Comparison of ENCODE assay signal across 8 mouse cellular contexts in genomic region chr3:148986296-148986893, GRCm38 (mm10). TPM values are rescaled to one million over a fixed set of nuclear protein-coding genes. Genes with fewer than 3 reads are reported as not detected.
A peak's percentile ranks its signal among the peaks of the same experiment; 100 is the strongest.
DNase-seq lines count a peak whose midpoint lies in the region; ATAC-seq and TF ChIP-seq lines count a peak whose summit lies in the region.

No protein-coding gene starts in this region.

- 41% methylated on average over 17 of the region's 17 CpGs for WGBS in heart, adult 2 months
- WGBS in hindbrain, embryonic 15.5 days, result 3% methylated on average over 17 of the region's 17 CpGs
- WGBS in midbrain, embryonic 11.5 days, result under 1% methylated on average over 17 of the region's 17 CpGs

- H3K4me1 ChIP-seq in heart, adult 2 months (ENCODE audit: control insufficient read depth, insufficient read depth, low read length), result peaks cover 9% of the 10 kb centered on the region
- peaks cover 3% of the 10 kb centered on the region; the same call in 1 of the 2 replicates for H3K4me1 ChIP-seq in cortical plate, adult 2 months (ENCODE audit: control insufficient read depth, insufficient read depth, low read length)
- peaks cover 29% of the 10 kb centered on the region for H3K4me1 ChIP-seq in hindbrain, embryonic 15.5 days (replicated peaks)
- peaks cover 28% of the 10 kb centered on the region for H3K4me1 ChIP-seq in midbrain, embryonic 11.5 days (ENCODE audit: control insufficient read depth, insufficient read depth, low read length)

- H3K4me2 ChIP-seq in hindbrain, embryonic 15.5 days, result peak overlapping the region; percentile 92
- H3K4me2 ChIP-seq in midbrain, embryonic 11.5 days, result peak overlapping the region; percentile 69

- H3K9me3 ChIP-seq in hindbrain, embryonic 15.5 days, result no peaks in the 10 kb centered on the region
- no peaks in the 10 kb centered on the region for H3K9me3 ChIP-seq in midbrain, embryonic 11.5 days (ENCODE audit: control insufficient read depth, low read length)

- no peak for TF ChIP-seq POLR2A in heart, adult 2 months (IDR thresholded peaks at IDR 0.05; ENCODE audit: insufficient read depth, low read depth, low read length)
- no peak for TF ChIP-seq POLR2A in cortical plate, adult 2 months (IDR thresholded peaks at IDR 0.05; ENCODE audit: extremely low read depth, insufficient read depth, low read length)

- H3K27ac ChIP-seq in heart, adult 2 months, result peak overlapping the region; percentile 58
- H3K27ac ChIP-seq in cortical plate, adult 2 months (ENCODE audit: insufficient read depth, low read length), result no peak overlapping the region
- peak overlapping the region; percentile 98 for H3K27ac ChIP-seq in hindbrain, embryonic 15.5 days (replicated peaks)
- peak overlapping the region; percentile 99 for H3K27ac ChIP-seq in midbrain, embryonic 11.5 days (ENCODE audit: low read depth, low read length)

- no peak for DNase-seq in heart, adult 2 months
- DNase-seq in heart, postnatal 25 days (ENCODE audit: low spot score), result no peak
- peak; percentile 94 for DNase-seq in midbrain, embryonic 11.5 days (ENCODE audit: low spot score, missing footprints)
- no peak for DNase-seq in right cerebral cortex, adult 18-20 months
- no peak for DNase-seq in right cerebral cortex, adult 2 months (ENCODE audit: low spot score in 2 of 2)
- DNase-seq in adipocyte (ENCODE audit: low spot score), result no peak

- peaks cover 16% of the 10 kb centered on the region for H3K36me3 ChIP-seq in heart, adult 2 months (ENCODE audit: control insufficient read depth, insufficient read depth, low read length)
- no peaks in the 10 kb centered on the region for H3K36me3 ChIP-seq in hindbrain, embryonic 15.5 days
- H3K36me3 ChIP-seq in midbrain, embryonic 11.5 days (ENCODE audit: control insufficient read depth, insufficient read depth, low read length), result no peaks in the 10 kb centered on the region

- H3K9ac ChIP-seq in heart, adult 2 months (ENCODE audit: low read depth, low read length), result peak overlapping the region; percentile 84
- H3K9ac ChIP-seq in hindbrain, embryonic 15.5 days, result peak overlapping the region; percentile 91
- peak overlapping the region; percentile 95 for H3K9ac ChIP-seq in midbrain, embryonic 11.5 days (ENCODE audit: low read length)

- H3K4me3 ChIP-seq in heart, adult 2 months, result peak overlapping the region; percentile 96
- H3K4me3 ChIP-seq in cortical plate, adult 2 months (ENCODE audit: insufficient read depth, low read length), result peak overlapping the region; percentile 84
- peak overlapping the region; percentile 73 for H3K4me3 ChIP-seq in hindbrain, embryonic 15.5 days
- peak overlapping the region; percentile 98 for H3K4me3 ChIP-seq in midbrain, embryonic 11.5 days (ENCODE audit: low read depth, low read length)

- TF ChIP-seq EP300 in heart, adult 2 months (IDR thresholded peaks at IDR 0.05; ENCODE audit: insufficient read depth, low read depth, low read length), result no peak

- H3K27me3 ChIP-seq in heart, adult 2 months (ENCODE audit: control insufficient read depth, insufficient read depth, low read length), result no peaks in the 10 kb centered on the region
- H3K27me3 ChIP-seq in hindbrain, embryonic 15.5 days, result no peaks in the 10 kb centered on the region
- no peaks in the 10 kb centered on the region for H3K27me3 ChIP-seq in midbrain, embryonic 11.5 days (ENCODE audit: control insufficient read depth, insufficient read depth, low read length)

- no peak for TF ChIP-seq CTCF in heart, adult 2 months (IDR thresholded peaks at IDR 0.05)
- TF ChIP-seq CTCF in cortical plate, adult 2 months (IDR thresholded peaks at IDR 0.05; ENCODE audit: extremely low read depth, insufficient read depth, low read length), result no peak

- ATAC-seq in hindbrain, embryonic 15.5 days (ENCODE audit: low FRiP score, low read depth), result no peak
- ATAC-seq in midbrain, embryonic 11.5 days (ENCODE audit: low FRiP score), result 0 out of 2 replicates have a peak, but pooled peaks have one; percentile 0

- intact Hi-C loops in heart, adult 2 months (cut with DNase I), result loop anchor here (2.0 to 5.0 kb wide), 4 partner anchors 80 to 309 kb away; no protein-coding TSS in a partner anchor
- intact Hi-C loops in heart, postnatal 25 days (cut with DNase I), result loop anchor here (2.0 to 10.0 kb wide), 4 partner anchors 78 to 302 kb away; no protein-coding TSS in a partner anchor

- no peaks in the 10 kb centered on the region; the same call in 1 of the 2 replicates for H3K79me2 ChIP-seq in heart, adult 2 months (replicated peaks; ENCODE audit: control insufficient read depth, insufficient read depth, low read length)

RNA-seq across cellular contexts. Expression of gene Adgrl2, which starts 4.0 kb away (rescaled TPM):
- 10 to 100 TPM; 52.3 to 55.2 TPM for total RNA-seq in heart, adult 2 months (2021)
- 29.5 and 46.9 TPM in 2 replicates for polyA plus RNA-seq in heart, adult 2 months (2012; rRNA removed)
- 10 to 100 TPM; 57.2 to 57.6 TPM for total RNA-seq in heart, postnatal 25 days (2021)
- 86.6 and 90.3 TPM in 2 replicates for polyA plus RNA-seq in cortical plate, adult 2 months (2012; rRNA removed)
- polyA plus RNA-seq in hindbrain, embryonic 15.5 days (2015; fragmentation: Nextera tagmentation; extraction: Ambion mirVana), result 123 and 138 TPM in 2 replicates
- polyA plus RNA-seq in midbrain, embryonic 11.5 days (2014; fragmentation: Nextera tagmentation; extraction: Ambion mirVana), result 124 and 131 TPM in 2 replicates
